Mouse (Mus musculus) bone marrow macrophage, adult 2 months (primary cell): ENCODE results near the gene Tmem163.

Experiments used
- CTCF ChIP-seq: IDR thresholded peaks from 2 replicates; pipeline ENCODE4 v1.5.1; 2012; ENCODE audit warnings: low read depth, mild to moderate bottlenecking, low read length, moderate library complexity
- POLR2A ChIP-seq: IDR thresholded peaks from 2 replicates; pipeline ENCODE4 v1.6.1; 2012; ENCODE audit warnings: mild to moderate bottlenecking, low read depth, low read length, borderline replicate concordance

GRCm38 (mm10) chr1:127676116-127676515, 3.2 kb downstream of the Tmem163 start:
- TF ChIP-seq CTCF (no peak), POLR2A (no peak)
